Mouse (Mus musculus) embryonic facial prominence, embryonic 11.5 days (tissue): ENCODE measurements around the gene Fbxo24. TPM values are rescaled to one million over a fixed set of nuclear protein-coding genes. Genes with fewer than 3 reads are reported as not detected.

Experiments
- ATAC-seq: fragments of 200-750 bp; cut with Nextera tagmentation; replicated peaks from 2 replicates; pipeline ENCODE4 v1.8.0; 2017; ENCODE audit warnings: low read depth; ENCODE audit not compliant: insufficient number of reproducible peaks, low FRiP score, low TSS enrichment
- DNase-seq: peaks from one replicate; pipeline ENCODE4 v3.0.0-alpha.2; 2015; ENCODE audit warnings: low spot score
- H3K27ac ChIP-seq: fragments of 300-500 bp; sonication (generic); replicated peaks from 2 replicates; pipeline ENCODE4 v1.5.1; 2014; ENCODE audit warnings: mild to moderate bottlenecking, low read depth, low read length, control low read depth
- H3K27me3 ChIP-seq: fragments of 300-500 bp; sonication (generic); 2 replicates; pipeline ENCODE4 v1.6.1; 2014; ENCODE audit warnings: mild to moderate bottlenecking, low read length, moderate library complexity, mixed read lengths; ENCODE audit not compliant: control insufficient read depth, insufficient read depth
- H3K36me3 ChIP-seq: fragments of 300-500 bp; sonication (generic); replicated peaks from 2 replicates; pipeline ENCODE4 v1.6.1; 2014; ENCODE audit warnings: low read depth, mild to moderate bottlenecking, low read length, moderate library complexity, mixed read lengths; ENCODE audit not compliant: control insufficient read depth, insufficient read depth
- H3K4me1 ChIP-seq: fragments of 300-500 bp; sonication (generic); 2 replicates; pipeline ENCODE4 v1.6.1; 2014; ENCODE audit warnings: low read length, mixed read lengths; ENCODE audit not compliant: control insufficient read depth, insufficient read depth
- H3K4me2 ChIP-seq: fragments of 300-500 bp; sonication (generic); 2 replicates; pipeline ENCODE4 v1.6.1; 2014; ENCODE audit warnings: low read depth, mild to moderate bottlenecking, control low read depth, low read length, moderate library complexity
- H3K4me3 ChIP-seq: fragments of 300-500 bp; sonication (generic); 2 replicates; pipeline ENCODE4 v1.5.1; 2014; ENCODE audit warnings: low read depth, low read length, control low read depth
- H3K9ac ChIP-seq: fragments of 300-500 bp; sonication (generic); replicated peaks from 2 replicates; pipeline ENCODE4 v1.6.1; 2014; ENCODE audit warnings: mild to moderate bottlenecking, control low read depth, low read length
- H3K9me3 ChIP-seq: fragments of 300-500 bp; sonication (generic); replicated peaks from 2 replicates; pipeline ENCODE4 v1.6.1; 2016; ENCODE audit warnings: mild to moderate bottlenecking, low read length, inconsistent platforms, mixed read lengths; ENCODE audit not compliant: control insufficient read depth
- WGBS: fragments of 180-500 bp; shearing (Covaris S2); extraction: QIAGEN DNeasy Blood & Tissue Kit; methylation state at CpG from one replicate; pipeline ENCODE4 v1.1.7; 2014; 5-methylcytosine and 5-hydroxymethylcytosine counted together
- polyA plus RNA-seq: library from polyadenylated mRNA; unstranded; fragments of >200 nt; fragmentation: Nextera tagmentation; extraction: Ambion mirVana; gene quantifications from 2 replicates; pipeline ENCODE4 v1.2.1, GENCODE M21; 2014

Gene Fbxo24
- polyA plus RNA-seq, 1 experiment from 2014 or later: 0.13 TPM

DNA sequence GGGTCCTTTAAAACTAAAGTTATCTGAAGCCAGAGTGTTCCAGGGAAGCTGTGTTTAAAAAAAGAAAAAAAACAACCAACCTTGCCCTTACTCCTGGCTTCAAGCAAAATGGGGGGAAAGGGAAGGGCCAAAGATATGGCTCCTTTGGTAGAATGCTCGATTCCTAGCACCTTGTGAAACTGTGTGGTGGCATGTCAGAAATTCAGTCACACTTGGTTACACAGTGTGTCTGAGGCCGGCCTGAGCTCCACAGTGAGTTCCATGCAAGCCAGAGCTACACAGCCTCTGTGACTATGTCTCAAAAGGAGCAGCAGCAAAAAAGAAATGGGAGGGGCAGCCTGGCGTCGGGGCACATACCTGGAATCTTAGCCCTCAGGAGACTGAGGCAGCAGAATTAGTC is 20.4 kb upstream of the Fbxo24 start:
- DNase-seq (no peak), ATAC-seq (no peak)
- H3K4me2 ChIP-seq: no peak overlapping the region
- no peak overlapping the region for H3K4me3 ChIP-seq
- H3K9me3 ChIP-seq: no peaks in the 10 kb centered on the region
- H3K27ac ChIP-seq: no peak overlapping the region
- peaks cover 15% of the 10 kb centered on the region for H3K27me3 ChIP-seq
- no peaks in the 10 kb centered on the region for H3K36me3 ChIP-seq
- peaks cover 8% of the 10 kb centered on the region for H3K4me1 ChIP-seq
- 29% methylated on average over 4 of the region's 4 CpGs for WGBS
- H3K9ac ChIP-seq: no peak overlapping the region

DNA sequence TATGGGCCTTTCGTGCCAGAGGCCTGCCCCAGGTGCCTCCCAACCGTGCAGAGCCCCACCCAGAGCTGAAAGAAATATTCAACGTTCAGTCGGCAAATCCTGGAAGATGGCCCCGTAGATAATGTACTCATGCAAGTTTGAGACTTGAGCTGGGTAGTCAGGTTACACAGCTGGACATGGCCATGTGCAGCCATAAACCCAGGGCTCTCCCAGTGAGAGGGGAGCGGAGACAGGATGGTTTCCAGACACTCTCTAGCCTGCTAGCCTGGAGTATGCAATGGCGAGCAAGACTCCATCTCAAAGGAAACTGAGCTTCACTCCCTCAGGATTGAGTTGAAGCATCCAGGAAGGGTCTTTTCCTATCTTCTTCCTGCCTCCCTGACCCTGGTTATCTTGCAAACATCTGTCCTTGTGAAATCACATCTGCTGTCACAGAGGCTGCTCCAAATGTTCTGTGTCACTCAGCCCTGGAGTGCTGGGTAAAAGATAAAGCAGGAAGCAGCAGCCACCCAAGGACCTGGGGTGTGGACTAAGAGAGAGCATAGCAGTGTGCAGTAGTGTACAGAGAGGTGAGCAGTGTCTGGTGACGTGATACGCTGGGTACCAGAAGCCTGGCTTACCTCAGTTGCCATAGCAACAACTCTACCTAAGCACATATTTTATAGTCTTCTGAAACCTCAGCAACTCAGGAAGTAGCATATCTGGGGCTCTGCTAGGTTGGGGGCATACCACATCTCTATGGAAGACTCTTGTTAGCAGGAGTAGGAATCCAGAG is 19.2 kb upstream of the Fbxo24 start:
- Histone ChIP-seq H3K27ac (no peak overlapping the region), H3K4me1 (peaks cover 8% of the 10 kb centered on the region), H3K36me3 (no peaks in the 10 kb centered on the region), H3K9ac (no peak overlapping the region), H3K4me3 (no peak overlapping the region), H3K27me3 (peaks cover 21% of the 10 kb centered on the region), H3K4me2 (no peak overlapping the region), H3K9me3 (no peaks in the 10 kb centered on the region)
- WGBS: 52% methylated on average over 9 of the region's 9 CpGs
- no peak for ATAC-seq
- DNase-seq: no peak

DNA sequence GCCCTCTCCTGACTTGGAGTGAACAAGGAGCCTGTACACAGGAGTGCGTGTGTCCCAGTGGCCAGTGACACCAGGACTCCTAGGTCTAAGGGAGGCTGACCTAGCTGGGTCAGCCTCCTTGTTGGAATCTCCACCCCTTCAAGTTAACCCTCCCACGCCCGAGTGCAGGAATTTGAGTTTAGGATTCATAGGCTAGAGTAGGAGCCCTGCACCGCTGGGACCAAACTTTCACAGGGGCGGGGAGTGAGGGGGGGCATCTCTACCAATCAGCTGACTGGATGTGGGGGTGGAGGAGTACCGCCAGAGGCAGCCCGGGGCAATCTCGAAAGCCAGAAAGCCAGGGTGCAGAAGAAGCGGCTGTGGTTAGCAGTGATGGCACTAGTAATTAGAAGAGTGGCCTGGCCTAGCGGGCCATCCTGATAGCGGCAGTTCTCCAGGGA is 16.9 kb upstream of the Fbxo24 start, which contains the start of gene Irs3:
Gene Irs3 (minus strand): TSS at position 63 of the 440 bp plus-strand sequence.
- Histone ChIP-seq H3K36me3 (peaks cover 7% of the 10 kb centered on the region), H3K4me3 (peak within 1 kb of the TSS; percentile 26), H3K27me3 (peaks cover 21% of the 10 kb centered on the region), H3K4me2 (peak within 1 kb of the TSS; percentile 52), H3K4me1 (peaks cover 8% of the 10 kb centered on the region), H3K9ac (no peak within 1 kb of the TSS), H3K27ac (no peak within 1 kb of the TSS), H3K9me3 (no peaks in the 10 kb centered on the region)
- no peak for ATAC-seq
- peak; percentile 27 for DNase-seq
- WGBS: 12% methylated on average over 11 of the region's 11 CpGs

DNA sequence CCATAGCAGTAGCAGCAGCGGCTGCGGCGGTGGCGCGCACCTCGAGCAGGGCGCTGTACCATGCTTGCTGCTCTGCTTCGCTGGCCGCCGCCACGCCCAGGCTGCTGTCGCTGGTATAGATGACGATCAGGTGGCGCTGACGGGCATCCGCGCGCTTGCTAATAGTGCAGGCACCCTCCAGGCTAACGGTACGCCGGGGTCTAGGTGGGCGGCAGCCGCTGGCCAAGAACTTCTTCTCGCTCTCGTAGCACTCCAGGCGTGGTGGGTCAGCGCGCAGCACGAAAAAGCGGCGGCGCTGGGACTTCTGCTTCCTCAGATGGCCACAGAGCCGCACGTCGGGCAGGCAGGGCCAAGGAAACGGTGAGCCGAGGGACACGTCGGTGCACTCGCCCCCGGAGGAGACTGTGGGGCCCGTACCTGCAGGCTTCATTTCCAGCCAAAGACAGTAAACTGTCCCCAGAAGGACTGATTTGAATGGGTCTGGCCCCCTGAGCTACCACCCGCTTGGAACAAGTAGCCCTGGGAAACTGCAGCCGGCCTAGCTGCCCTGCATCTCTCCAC is 16.4 kb upstream of the Fbxo24 start:
- peaks cover 8% of the 10 kb centered on the region for H3K4me1 ChIP-seq
- no peak overlapping the region for H3K9ac ChIP-seq
- no peaks in the 10 kb centered on the region for H3K9me3 ChIP-seq
- H3K4me2 ChIP-seq: peak overlapping the region; percentile 52
- no peak overlapping the region for H3K27ac ChIP-seq
- peak; percentile 30 for DNase-seq
- H3K36me3 ChIP-seq: peaks cover 10% of the 10 kb centered on the region
- 3% methylated on average over 44 of the region's 44 CpGs for WGBS
- ATAC-seq: no peak
- peaks cover 21% of the 10 kb centered on the region for H3K27me3 ChIP-seq
- peak overlapping the region; percentile 26 for H3K4me3 ChIP-seq

DNA sequence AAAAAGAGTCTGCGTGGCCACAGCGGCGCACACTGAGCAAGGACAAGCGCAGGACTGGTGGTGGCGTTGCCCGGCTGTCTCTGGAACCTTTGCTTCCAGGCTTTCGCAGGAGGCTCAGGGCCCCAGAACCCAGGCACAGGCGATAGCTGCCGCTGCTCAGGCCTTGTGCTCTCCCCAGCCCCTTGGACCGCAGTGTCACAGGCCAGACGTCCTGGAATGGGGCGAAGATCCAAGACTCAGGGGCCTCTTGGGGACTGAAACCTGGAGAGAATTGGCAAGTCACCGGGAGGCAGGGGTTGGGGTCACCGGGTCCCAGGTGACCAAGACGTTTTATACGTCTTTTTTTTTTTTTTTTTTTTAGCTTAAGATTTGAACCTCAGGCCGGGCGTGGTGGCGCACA is 15.7 kb upstream of the Fbxo24 start:
- 37% methylated on average over 19 of the region's 19 CpGs for WGBS
- no peak overlapping the region for H3K9ac ChIP-seq
- no peaks in the 10 kb centered on the region for H3K9me3 ChIP-seq
- no peak overlapping the region for H3K27ac ChIP-seq
- ATAC-seq: no peak
- peaks cover 8% of the 10 kb centered on the region for H3K4me1 ChIP-seq
- H3K4me2 ChIP-seq: no peak overlapping the region
- H3K36me3 ChIP-seq: peaks cover 10% of the 10 kb centered on the region
- H3K27me3 ChIP-seq: peaks cover 21% of the 10 kb centered on the region
- no peak for DNase-seq
- no peak overlapping the region for H3K4me3 ChIP-seq

DNA sequence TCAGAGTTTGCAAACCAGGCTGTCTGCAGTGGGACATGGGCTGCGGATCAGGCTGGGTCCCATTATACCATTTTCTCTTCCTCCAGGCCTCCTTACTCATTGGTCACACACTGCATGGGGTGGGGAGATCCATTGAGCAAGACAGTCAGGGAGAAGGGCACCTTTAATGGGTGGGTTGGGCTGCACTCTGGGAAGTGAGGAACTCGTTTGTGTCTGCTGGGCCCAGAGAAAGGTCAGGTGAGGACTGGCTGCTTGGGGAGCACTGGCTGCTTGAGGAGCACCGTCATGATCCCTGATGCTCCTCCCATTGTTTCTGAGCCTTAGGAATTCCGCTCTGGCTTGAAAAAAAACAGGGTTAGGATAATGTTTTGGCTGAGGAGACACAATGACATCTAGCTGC is 14.1 kb upstream of the Fbxo24 start:
- ATAC-seq (no peak), DNase-seq (no peak)
- H3K4me2 ChIP-seq: no peak overlapping the region

DNA sequence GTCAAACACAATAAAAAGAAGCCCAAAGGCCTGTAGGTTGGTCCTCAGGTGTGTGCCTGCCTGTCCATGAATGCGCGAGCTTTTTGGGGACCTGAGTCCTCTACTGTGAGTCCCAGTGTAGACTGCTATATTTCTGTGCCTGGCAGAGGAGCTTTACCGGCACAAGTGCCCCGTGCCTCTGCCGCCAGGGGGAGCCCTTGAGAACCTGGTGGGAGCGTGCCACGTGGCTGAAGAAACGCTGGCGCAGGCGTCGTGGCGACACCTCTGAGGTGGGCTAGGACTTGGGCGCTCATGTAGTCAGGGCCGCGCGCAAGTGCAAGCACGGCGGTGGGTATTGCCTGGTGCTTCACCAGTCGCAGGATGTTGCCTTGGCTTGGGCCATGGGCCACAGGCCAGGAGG is 12.3 kb upstream of the Fbxo24 start, which contains the start of gene Sap25:
Gene Sap25 (plus strand): TSS at position 281 of the 400 bp plus-strand sequence.
- WGBS: 82% methylated on average over 19 of the region's 19 CpGs
- H3K27ac ChIP-seq: no peak within 1 kb of the TSS
- DNase-seq: no peak
- H3K36me3 ChIP-seq: peaks cover 22% of the 10 kb centered on the region
- H3K9me3 ChIP-seq: no peaks in the 10 kb centered on the region
- no peak within 1 kb of the TSS for H3K9ac ChIP-seq
- no peak within 1 kb of the TSS for H3K4me3 ChIP-seq
- peaks cover 19% of the 10 kb centered on the region for H3K27me3 ChIP-seq
- ATAC-seq: no peak
- H3K4me2 ChIP-seq: no peak within 1 kb of the TSS
- H3K4me1 ChIP-seq: peaks cover 4% of the 10 kb centered on the region

More for the DNA sequence above, 14.1 kb upstream of the Fbxo24 start:
- Histone ChIP-seq H3K36me3 (peaks cover 14% of the 10 kb centered on the region), H3K9ac (no peak overlapping the region), H3K4me3 (no peak overlapping the region), H3K27ac (no peak overlapping the region), H3K4me1 (peaks cover 5% of the 10 kb centered on the region), H3K9me3 (no peaks in the 10 kb centered on the region), H3K27me3 (peaks cover 21% of the 10 kb centered on the region)
- WGBS: 50% methylated on average over 4 of the region's 4 CpGs

DNA sequence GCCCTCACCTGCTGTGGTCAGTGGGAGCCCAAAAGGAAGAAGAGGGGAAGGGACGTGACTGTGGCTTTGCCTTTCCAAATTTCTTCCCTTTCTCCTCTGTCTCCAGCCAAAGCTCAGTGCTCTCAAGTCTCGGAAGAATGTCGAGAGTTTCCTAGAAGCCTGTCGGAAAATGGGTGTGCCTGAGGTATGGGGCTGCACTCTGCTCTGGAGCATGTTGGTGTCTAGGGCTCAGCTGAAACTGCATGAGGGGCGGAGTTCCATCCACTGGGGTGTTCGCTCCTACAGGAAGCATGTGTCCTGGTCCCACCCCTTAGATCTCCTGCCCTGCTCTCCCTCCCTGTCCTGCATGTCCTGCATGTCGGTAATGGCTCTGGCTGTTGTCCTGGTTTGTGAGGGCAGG is 10.7 kb upstream of the Fbxo24 start:
- Histone ChIP-seq H3K4me2 (no peak overlapping the region), H3K36me3 (peaks cover 22% of the 10 kb centered on the region), H3K27ac (no peak overlapping the region), H3K9me3 (no peaks in the 10 kb centered on the region), H3K9ac (no peak overlapping the region), H3K27me3 (peaks cover 8% of the 10 kb centered on the region), H3K4me3 (no peak overlapping the region), H3K4me1 (no peaks in the 10 kb centered on the region)
- ATAC-seq (no peak), DNase-seq (no peak)
- WGBS: 80% methylated on average over 7 of the region's 7 CpGs
